ENCODE assay signal across 17 mouse cellular contexts in genomic region chr13:44074172-44074571, GRCm38 (mm10).
DNase-seq lines count a peak whose midpoint lies in the region; ATAC-seq and TF ChIP-seq lines count a peak whose summit lies in the region.
"Had no signal": no experiment of that assay in that cellular context is flagged by ENCODE, and none has a peak within 500 bp of the region (broad histone marks: within the 10 kb centered on the region; RNA-seq: fewer than 3 reads in every experiment).

No protein-coding gene starts in this region.

- no peak overlapping the region for H3K4me2 ChIP-seq in embryonic facial prominence, embryonic 14.5 days (ENCODE audit: low read depth, low read length)
- H3K4me2 ChIP-seq in hindbrain, postnatal 0 days (ENCODE audit: low read depth, low read length), result no peak overlapping the region
- H3K4me2 ChIP-seq: hindbrain, embryonic 15.5 days; liver, embryonic 12.5 days; midbrain, embryonic 12.5 days had no signal

- no peaks in the 10 kb centered on the region for H3K36me3 ChIP-seq in embryonic facial prominence, embryonic 14.5 days (ENCODE audit: control insufficient read depth, insufficient read depth, low read length)
- no peaks in the 10 kb centered on the region for H3K36me3 ChIP-seq in embryonic facial prominence, embryonic 10.5 days (replicated peaks)
- no peaks in the 10 kb centered on the region for H3K36me3 ChIP-seq in hindbrain, postnatal 0 days (ENCODE audit: insufficient read depth, low read length)
- H3K36me3 ChIP-seq: hindbrain, embryonic 15.5 days; liver, embryonic 12.5 days; midbrain, embryonic 12.5 days had no signal

- TF ChIP-seq POLR2A in cerebellum, adult 2 months (IDR thresholded peaks at IDR 0.05; ENCODE audit: borderline replicate concordance, insufficient read depth, low read length), result no peak

- no peak overlapping the region for H3K4me3 ChIP-seq in embryonic facial prominence, embryonic 14.5 days (ENCODE audit: low read depth, low read length)
- no peak overlapping the region for H3K4me3 ChIP-seq in embryonic facial prominence, embryonic 10.5 days
- no peak overlapping the region for H3K4me3 ChIP-seq in hindbrain, postnatal 0 days (ENCODE audit: low read length)
- no peak overlapping the region for H3K4me3 ChIP-seq in cerebellum, adult 2 months (replicated peaks; ENCODE audit: insufficient read depth, low read depth, low read length)
- H3K4me3 ChIP-seq: hindbrain, embryonic 15.5 days; liver, embryonic 12.5 days; midbrain, embryonic 12.5 days had no signal

- peak; percentile 46 for DNase-seq in embryonic facial prominence, embryonic 14.5 days (ENCODE audit: low spot score)
- DNase-seq in embryonic facial prominence, embryonic 10.5 days (ENCODE audit: low spot score), result no peak
- peak; percentile 50 to 74 for DNase-seq in layer of hippocampus, adult 8-10 months (ENCODE audit: low spot score in 2 of 2)
- DNase-seq in layer of hippocampus, postnatal 10 days (ENCODE audit: low spot score in 2 of 2), result no peak
- DNase-seq in layer of hippocampus, adult 9-11 months, result peak; percentile 80
- DNase-seq in right cerebral cortex, postnatal 10 days (ENCODE audit: low spot score in 2 of 2), result peak; percentile 50 to 72
- no peak for DNase-seq in hindbrain, postnatal 0 days (ENCODE audit: low spot score)
- DNase-seq in cerebellum, adult 2 months, result no peak
- DNase-seq: adrenal gland, postnatal 10 days; gastrocnemius, postnatal 36 days; heart, postnatal 10 days; kidney, postnatal 10 days; lung, postnatal 10 days; thymus, adult 2 months had no signal

- H3K27me3 ChIP-seq in embryonic facial prominence, embryonic 14.5 days (replicated peaks; ENCODE audit: control insufficient read depth, insufficient read depth, low read length), result no peaks in the 10 kb centered on the region
- H3K27me3 ChIP-seq in embryonic facial prominence, embryonic 10.5 days (replicated peaks; ENCODE audit: low read depth, poor library complexity, severe bottlenecking), result peaks cover 15% of the 10 kb centered on the region; the same call in 1 of the 2 replicates
- no peaks in the 10 kb centered on the region for H3K27me3 ChIP-seq in hindbrain, postnatal 0 days (ENCODE audit: insufficient read depth, low read length)
- no peaks in the 10 kb centered on the region for H3K27me3 ChIP-seq in cerebellum, adult 2 months (ENCODE audit: control insufficient read depth, insufficient read depth, low read length)
- H3K27me3 ChIP-seq: hindbrain, embryonic 15.5 days; liver, embryonic 12.5 days had no signal

- no peaks in the 10 kb centered on the region; the same call in 1 of the 2 replicates for H3K4me1 ChIP-seq in embryonic facial prominence, embryonic 14.5 days (ENCODE audit: control insufficient read depth, insufficient read depth, low read length)
- no peaks in the 10 kb centered on the region for H3K4me1 ChIP-seq in embryonic facial prominence, embryonic 10.5 days
- no peaks in the 10 kb centered on the region for H3K4me1 ChIP-seq in hindbrain, postnatal 0 days (ENCODE audit: insufficient read depth, low read length)
- H3K4me1 ChIP-seq in cerebellum, adult 2 months (ENCODE audit: control insufficient read depth, insufficient read depth, low read length), result no peaks in the 10 kb centered on the region
- H3K4me1 ChIP-seq: hindbrain, embryonic 15.5 days; liver, embryonic 12.5 days had no signal

- TF ChIP-seq CTCF in hindbrain, postnatal 0 days (IDR thresholded peaks at IDR 0.05; ENCODE audit: low read depth), result no peak
- TF ChIP-seq CTCF in cerebellum, adult 2 months (IDR thresholded peaks at IDR 0.05; ENCODE audit: borderline replicate concordance, insufficient read depth, low read depth, low read length), result no peak

- WGBS in embryonic facial prominence, embryonic 14.5 days, result 80% methylated on average over 9 of the region's 9 CpGs
- WGBS in embryonic facial prominence, embryonic 10.5 days, result 88% methylated on average over 9 of the region's 9 CpGs
- WGBS in hindbrain, postnatal 0 days, result 81% methylated on average over 9 of the region's 9 CpGs
- WGBS in cerebellum, adult 2 months, result 85% methylated on average over 9 of the region's 9 CpGs

- H3K9me3 ChIP-seq in embryonic facial prominence, embryonic 14.5 days (ENCODE audit: control insufficient read depth, low read length), result 0 out of 2 replicates have a peak, but pooled peaks cover 6% of the 10 kb centered on the region
- no peaks in the 10 kb centered on the region for H3K9me3 ChIP-seq in embryonic facial prominence, embryonic 10.5 days
- no peaks in the 10 kb centered on the region for H3K9me3 ChIP-seq in hindbrain, postnatal 0 days (ENCODE audit: low read length)
- H3K9me3 ChIP-seq: hindbrain, embryonic 15.5 days; liver, embryonic 12.5 days; midbrain, embryonic 12.5 days had no signal

- no peak for ATAC-seq in embryonic facial prominence, embryonic 14.5 days (ENCODE audit: low read depth)
- no peak for ATAC-seq in hindbrain, postnatal 0 days
- ATAC-seq: liver, embryonic 12.5 days had no signal

- no peak overlapping the region for H3K9ac ChIP-seq in embryonic facial prominence, embryonic 14.5 days (ENCODE audit: low read depth, low read length)
- H3K9ac ChIP-seq in hindbrain, postnatal 0 days (replicated peaks; ENCODE audit: low read length), result no peak overlapping the region
- H3K9ac ChIP-seq: hindbrain, embryonic 15.5 days; liver, embryonic 12.5 days; midbrain, embryonic 12.5 days had no signal

- no peak overlapping the region; the same call in 1 of the 2 replicates for H3K27ac ChIP-seq in embryonic facial prominence, embryonic 14.5 days (replicated peaks; ENCODE audit: low read depth, low read length)
- H3K27ac ChIP-seq in embryonic facial prominence, embryonic 10.5 days (replicated peaks), result no peak overlapping the region
- H3K27ac ChIP-seq in hindbrain, postnatal 0 days, result no peak overlapping the region
- H3K27ac ChIP-seq in cerebellum, adult 2 months (ENCODE audit: insufficient read depth, low read length), result no peak overlapping the region
- H3K27ac ChIP-seq: hindbrain, embryonic 15.5 days; liver, embryonic 12.5 days; midbrain, embryonic 12.5 days had no signal

Comparison
In these comparisons a context has a peak if more than half of its experiments do, and no peak if none do; other contexts are left out.
1. DNase-seq: peak in embryonic facial prominence, embryonic 14.5 days (single experiment), layer of hippocampus, adult 8-10 months (2 of 2), layer of hippocampus, adult 9-11 months (single experiment) and right cerebral cortex, postnatal 10 days (2 of 2); none in embryonic facial prominence, embryonic 10.5 days (single experiment), layer of hippocampus, postnatal 10 days (0 of 2), hindbrain, postnatal 0 days (single experiment) and cerebellum, adult 2 months (0 of 2).